Mouse (Mus musculus): ENCODE data around the gene Chn1. TPM values are rescaled to one million over a fixed set of nuclear protein-coding genes. Genes with fewer than 3 reads are reported as not detected.

The Chn1 gene
- total and polyA plus RNA-seq, 3 experiments, result 5.0 to 14.1 TPM; not detected in 1

GRCm38 (mm10) chr2:73775683-73776310 lies 651 bp upstream of the Chn1 start:
- Histone ChIP-seq H3K27me3 (ENCODE audit: control insufficient read depth in 1 of 2, insufficient read depth in 2 of 2, low read length in 2 of 2) (peaks cover 2 to 5% of the 10 kb centered on the region in 2 experiments; a peak in 1 of 4 replicates), H3K4me3 (ENCODE audit: control insufficient read depth in 1 of 2, insufficient read depth in 1 of 2, low read depth in 2 of 2, low read length in 2 of 2) (peak overlapping the region; percentile 73 to 77), H3K79me2 (ENCODE audit: control insufficient read depth, insufficient read depth, low read length, poor library complexity) (no peaks in the 10 kb centered on the region; the same call in 1 of the 2 replicates), H3K4me1 (ENCODE audit: control insufficient read depth in 1 of 2, insufficient read depth in 2 of 2, low read length in 2 of 2) (peaks cover 8 to 18% of the 10 kb centered on the region in 2 experiments; a peak in 3 of 4 replicates), H3K9me3 (replicated peaks; ENCODE audit: insufficient read depth, low read length) (no peaks in the 10 kb centered on the region), H3K36me3 (ENCODE audit: control insufficient read depth in 1 of 2, insufficient read depth in 2 of 2, low read length in 2 of 2) (peaks cover 0 to 21% of the 10 kb centered on the region in 2 experiments; a peak in 2 of 4 replicates), H3K27ac (ENCODE audit: control insufficient read depth, low read depth, low read length) (no peak overlapping the region), H3K9ac (ENCODE audit: control insufficient read depth, low read depth, low read length, poor library complexity, severe bottlenecking) (peak overlapping the region; percentile 48)
- TF ChIP-seq CHD2 (IDR thresholded peaks at IDR 0.05; ENCODE audit: low read length) (no peak), MYB (IDR thresholded peaks at IDR 0.05; ENCODE audit: low read depth, low read length) (no peak), RCOR1 (IDR thresholded peaks at IDR 0.05; ENCODE audit: low read depth, low read length) (no peak; the same call in 1 of the 2 replicates), BHLHE40 (IDR thresholded peaks at IDR 0.05; ENCODE audit: borderline replicate concordance, low read depth, low read length) (no peak), SIN3A (IDR thresholded peaks at IDR 0.05; ENCODE audit: low read length) (0 out of 2 replicates have a peak, but pooled peaks have one; percentile 7), MXI1 (IDR thresholded peaks at IDR 0.05; ENCODE audit: low read depth, low read length) (no peak), MAX (IDR thresholded peaks at IDR 0.05; ENCODE audit: low read length) (no peak), TCF12 (IDR thresholded peaks at IDR 0.05; ENCODE audit: low read depth, low read length) (0 out of 2 replicates have a peak, but pooled peaks have one; percentile 14), TAL1 (IDR thresholded peaks at IDR 0.05; ENCODE audit: low read length) (peak; percentile 61), ZNF384 (IDR thresholded peaks at IDR 0.05; ENCODE audit: low read depth, low read length) (peak; percentile 91), ZC3H11A (IDR thresholded peaks at IDR 0.05; ENCODE audit: low read depth, low read length) (no peak), EP300 (IDR thresholded peaks at IDR 0.05; ENCODE audit: low read depth in 1 of 2, low read length in 2 of 2) (no peak; a peak in 2 of 4 replicates), GATA1 (IDR thresholded peaks at IDR 0.05; ENCODE audit: low read depth, low read length) (0 out of 2 replicates have a peak, but pooled peaks have one; percentile 2), HCFC1 (IDR thresholded peaks at IDR 0.05; ENCODE audit: low read depth, low read length) (no peak)
- DNase-seq (ENCODE audit: low read depth, low spot score), result peak; percentile 64

- H3K36me3 ChIP-seq (ENCODE audit: control insufficient read depth in 1 of 2, insufficient read depth in 2 of 2, low read length in 2 of 2), result peaks cover 0 to 13% of the 10 kb centered on the region in 2 experiments; a peak in 2 of 4 replicates
Observed at GRCm38 (mm10) chr2:73772945-73773344, 2.2 kb downstream of the Chn1 start.

More at GRCm38 (mm10) chr2:73772945-73773344, 2.2 kb downstream of the Chn1 start:
- Histone ChIP-seq H3K9me3 (replicated peaks; ENCODE audit: insufficient read depth, low read length) (no peaks in the 10 kb centered on the region), H3K9ac (ENCODE audit: control insufficient read depth, low read depth, low read length, poor library complexity, severe bottlenecking) (no peak overlapping the region), H3K79me2 (ENCODE audit: control insufficient read depth, insufficient read depth, low read length, poor library complexity) (no peaks in the 10 kb centered on the region; the same call in 1 of the 2 replicates), H3K4me3 (ENCODE audit: control insufficient read depth in 1 of 2, insufficient read depth in 1 of 2, low read depth in 2 of 2, low read length in 2 of 2) (peak overlapping the region in 1 of 2 experiments; percentile 23; a peak in 1 of 4 replicates), H3K27me3 (ENCODE audit: control insufficient read depth in 1 of 2, insufficient read depth in 2 of 2, low read length in 2 of 2) (peaks cover 2 to 5% of the 10 kb centered on the region in 2 experiments; a peak in 1 of 4 replicates), H3K27ac (ENCODE audit: control insufficient read depth, low read depth, low read length) (no peak overlapping the region), H3K4me1 (ENCODE audit: control insufficient read depth in 1 of 2, insufficient read depth in 2 of 2, low read length in 2 of 2) (peaks cover 4 to 7% of the 10 kb centered on the region in 2 experiments; a peak in 2 of 4 replicates)
- no peak for TF ChIP-seq GABPA (IDR thresholded peaks at IDR 0.05; ENCODE audit: low read depth, low read length)
- TF ChIP-seq ZMIZ1 (IDR thresholded peaks at IDR 0.05; ENCODE audit: low read depth, low read length), result no peak
- peak in 1 of 2 experiments; percentile 42; a peak in 1 of 4 replicates for TF ChIP-seq EP300 (IDR thresholded peaks at IDR 0.05; ENCODE audit: low read depth in 1 of 2, low read length in 2 of 2)
- DNase-seq (ENCODE audit: low read depth, low spot score), result peak; percentile 70

Data from MEL (cell line).